Mouse (Mus musculus): ENCODE results near the gene Mknk1. TPM values are rescaled to one million over a fixed set of nuclear protein-coding genes. Genes with fewer than 3 reads are reported as not detected.

The Mknk1 gene
- total and polyA plus RNA-seq, 2 experiments from 2014 or later = 18.5 to 22.8 TPM

GRCm38 (mm10) chr4:115847377-115847776 is 8.4 kb downstream of the Mknk1 start:
- Histone ChIP-seq H3K9me3 (ENCODE audit: low read length) (no peaks in the 10 kb centered on the region), H3K36me3 (ENCODE audit: insufficient read depth, low read length) (peaks cover 5% of the 10 kb centered on the region; the same call in 1 of the 2 replicates), H3K27ac (ENCODE audit: low read depth, low read length) (no peak overlapping the region), H3K27me3 (ENCODE audit: insufficient read depth, low read length) (no peaks in the 10 kb centered on the region), H3K4me3 (ENCODE audit: low read depth, low read length) (no peak overlapping the region), H3K4me1 (ENCODE audit: insufficient read depth, low read length) (no peaks in the 10 kb centered on the region), H3K4me2 (ENCODE audit: low read depth, low read length, poor library complexity, severe bottlenecking) (no peak overlapping the region), H3K9ac (replicated peaks; ENCODE audit: low read length, poor library complexity, severe bottlenecking) (no peak overlapping the region)
- 43% methylated on average over 5 of the region's 5 CpGs for WGBS
- no peak for ATAC-seq (ENCODE audit: low FRiP score)
- no peak; the same call in 1 of the 2 replicates for TF ChIP-seq CTCF (IDR thresholded peaks at IDR 0.05)
- DNase-seq (ENCODE audit: low spot score) = no peak

DNA sequence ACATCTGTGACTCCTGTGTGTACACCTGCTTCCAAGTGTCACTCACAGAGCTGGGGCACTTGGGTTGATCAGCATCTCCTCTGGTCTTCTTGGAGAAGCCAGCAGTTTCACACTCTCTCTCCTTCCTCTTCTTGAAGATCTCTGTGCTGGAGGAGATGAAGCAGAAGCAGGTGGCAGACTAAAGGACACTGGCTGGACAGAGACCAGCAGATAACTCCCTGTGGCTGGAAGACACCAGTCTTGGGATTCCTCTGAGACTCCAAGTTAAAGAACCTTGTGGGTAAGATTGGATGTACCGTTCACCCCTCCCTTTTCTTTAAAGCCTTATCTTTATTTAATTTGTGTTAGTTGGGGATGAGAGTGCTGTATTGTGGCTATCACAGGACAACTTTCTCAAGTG is 9.1 kb downstream of the Mknk1 start:
- 100% methylated on average over 1 of the region's 1 CpGs for WGBS
- no peaks in the 10 kb centered on the region for H3K27me3 ChIP-seq (ENCODE audit: insufficient read depth, low read length)
- H3K4me3 ChIP-seq (ENCODE audit: low read depth, low read length) = no peak overlapping the region
- no peak overlapping the region for H3K9ac ChIP-seq (replicated peaks; ENCODE audit: low read length, poor library complexity, severe bottlenecking)
- TF ChIP-seq CTCF (IDR thresholded peaks at IDR 0.05) = no peak
- H3K27ac ChIP-seq (ENCODE audit: low read depth, low read length) = no peak overlapping the region
- no peaks in the 10 kb centered on the region for H3K9me3 ChIP-seq (ENCODE audit: low read length)
- no peak overlapping the region for H3K4me2 ChIP-seq (ENCODE audit: low read depth, low read length, poor library complexity, severe bottlenecking)
- DNase-seq (ENCODE audit: low spot score) (no peak), ATAC-seq (ENCODE audit: low FRiP score) (no peak)
- H3K4me1 ChIP-seq (ENCODE audit: insufficient read depth, low read length) = no peaks in the 10 kb centered on the region
- H3K36me3 ChIP-seq (ENCODE audit: insufficient read depth, low read length) = peaks cover 5% of the 10 kb centered on the region; the same call in 1 of the 2 replicates

DNA sequence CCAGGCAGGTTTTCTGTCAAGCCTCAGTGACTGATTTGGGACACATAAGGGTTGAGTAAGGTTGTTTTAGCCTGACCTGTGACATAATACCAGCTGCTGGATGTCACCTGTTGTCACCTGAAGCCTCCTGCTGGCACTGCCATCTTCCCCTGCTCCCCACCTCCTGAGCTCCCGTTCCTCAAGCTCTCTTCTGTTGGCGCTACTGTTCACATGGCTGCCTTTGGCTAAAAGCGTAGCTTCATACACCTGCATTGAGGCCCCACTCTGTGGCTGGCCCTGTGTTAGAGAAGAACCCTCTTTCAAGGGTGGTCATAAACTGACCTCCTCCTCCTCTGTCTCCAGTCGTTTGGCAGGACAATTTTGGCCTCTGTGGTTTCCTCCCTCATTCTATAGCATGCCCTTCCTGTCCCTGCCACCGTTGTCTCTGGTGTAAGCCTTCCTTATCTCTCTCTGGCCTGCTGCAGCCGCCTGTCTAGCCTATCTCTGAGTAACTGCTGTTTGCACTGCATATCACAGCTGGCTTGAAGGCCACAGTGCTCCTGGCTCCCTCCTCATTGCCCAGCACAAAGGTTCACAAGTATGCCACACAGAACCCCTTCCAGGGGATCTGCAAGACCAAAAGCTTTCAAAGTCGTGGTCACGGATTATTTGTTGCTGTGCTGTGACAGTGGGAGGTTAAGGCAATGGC is 10.1 kb downstream of the Mknk1 start:
- Histone ChIP-seq H3K9me3 (ENCODE audit: low read length) (no peaks in the 10 kb centered on the region), H3K27me3 (ENCODE audit: insufficient read depth, low read length) (no peaks in the 10 kb centered on the region), H3K4me2 (ENCODE audit: low read depth, low read length, poor library complexity, severe bottlenecking) (no peak overlapping the region), H3K27ac (ENCODE audit: low read depth, low read length) (no peak overlapping the region), H3K4me3 (ENCODE audit: low read depth, low read length) (no peak overlapping the region), H3K4me1 (ENCODE audit: insufficient read depth, low read length) (no peaks in the 10 kb centered on the region), H3K9ac (replicated peaks; ENCODE audit: low read length, poor library complexity, severe bottlenecking) (no peak overlapping the region), H3K36me3 (ENCODE audit: insufficient read depth, low read length) (peaks cover 5% of the 10 kb centered on the region; the same call in 1 of the 2 replicates)
- no peak for TF ChIP-seq CTCF (IDR thresholded peaks at IDR 0.05)
- ATAC-seq (ENCODE audit: low FRiP score) (no peak), DNase-seq (ENCODE audit: low spot score) (no peak)
- 68% methylated on average over 8 of the region's 8 CpGs for WGBS

- Histone ChIP-seq H3K9me3 (ENCODE audit: low read length) (no peaks in the 10 kb centered on the region), H3K36me3 (ENCODE audit: insufficient read depth, low read length) (peaks cover 5% of the 10 kb centered on the region; the same call in 1 of the 2 replicates), H3K9ac (replicated peaks; ENCODE audit: low read length, poor library complexity, severe bottlenecking) (no peak overlapping the region), H3K27ac (ENCODE audit: low read depth, low read length) (no peak overlapping the region), H3K4me1 (ENCODE audit: insufficient read depth, low read length) (no peaks in the 10 kb centered on the region), H3K4me3 (ENCODE audit: low read depth, low read length) (no peak overlapping the region), H3K27me3 (ENCODE audit: insufficient read depth, low read length) (no peaks in the 10 kb centered on the region), H3K4me2 (ENCODE audit: low read depth, low read length, poor library complexity, severe bottlenecking) (no peak overlapping the region)
- DNase-seq (ENCODE audit: low spot score) (no peak), ATAC-seq (ENCODE audit: low FRiP score) (no peak)
- TF ChIP-seq CTCF (IDR thresholded peaks at IDR 0.05) = no peak
- 77% methylated on average over 2 of the region's 2 CpGs for WGBS
Observed at GRCm38 (mm10) chr4:115850111-115850510, 11.1 kb downstream of the Mknk1 start.

DNA sequence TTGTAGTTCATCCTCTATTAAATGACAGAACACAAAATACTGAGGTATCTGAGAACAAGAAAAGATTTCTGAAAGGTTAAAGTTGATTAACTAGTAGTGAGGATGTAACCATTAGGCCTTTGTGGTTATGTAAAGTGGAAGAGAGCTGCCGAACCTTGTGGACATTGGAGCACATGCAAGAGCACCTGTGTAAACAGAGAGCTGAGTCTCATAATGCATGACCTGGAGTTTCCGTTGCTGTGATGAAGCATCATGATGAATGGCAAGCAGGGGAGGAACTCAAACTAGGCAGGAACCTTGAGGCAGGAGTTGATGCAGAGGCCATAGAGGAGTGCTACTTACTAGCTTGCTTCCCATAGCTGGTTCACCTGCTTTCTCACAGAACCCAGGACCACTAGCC is 11.6 kb downstream of the Mknk1 start:
- Histone ChIP-seq H3K27ac (ENCODE audit: low read depth, low read length) (no peak overlapping the region), H3K27me3 (ENCODE audit: insufficient read depth, low read length) (no peaks in the 10 kb centered on the region), H3K36me3 (ENCODE audit: insufficient read depth, low read length) (peaks cover 5% of the 10 kb centered on the region; the same call in 1 of the 2 replicates), H3K9me3 (ENCODE audit: low read length) (no peaks in the 10 kb centered on the region), H3K9ac (replicated peaks; ENCODE audit: low read length, poor library complexity, severe bottlenecking) (no peak overlapping the region), H3K4me2 (ENCODE audit: low read depth, low read length, poor library complexity, severe bottlenecking) (no peak overlapping the region), H3K4me1 (ENCODE audit: insufficient read depth, low read length) (peaks cover 1% of the 10 kb centered on the region; the same call in 1 of the 2 replicates), H3K4me3 (ENCODE audit: low read depth, low read length) (no peak overlapping the region)
- no peak for TF ChIP-seq CTCF (IDR thresholded peaks at IDR 0.05)
- DNase-seq (ENCODE audit: low spot score) (no peak), ATAC-seq (ENCODE audit: low FRiP score) (no peak)
- 73% methylated on average over 2 of the region's 2 CpGs for WGBS

- no peak for DNase-seq (ENCODE audit: low spot score)
- H3K9ac ChIP-seq (replicated peaks; ENCODE audit: low read length, poor library complexity, severe bottlenecking) = no peak overlapping the region
Observed at GRCm38 (mm10) chr4:115851569-115851968, 12.6 kb downstream of the Mknk1 start.

More at GRCm38 (mm10) chr4:115851569-115851968, 12.6 kb downstream of the Mknk1 start:
- Histone ChIP-seq H3K4me2 (ENCODE audit: low read depth, low read length, poor library complexity, severe bottlenecking) (no peak overlapping the region), H3K36me3 (ENCODE audit: insufficient read depth, low read length) (peaks cover 5% of the 10 kb centered on the region; the same call in 1 of the 2 replicates), H3K27ac (ENCODE audit: low read depth, low read length) (no peak overlapping the region), H3K27me3 (ENCODE audit: insufficient read depth, low read length) (no peaks in the 10 kb centered on the region), H3K4me3 (ENCODE audit: low read depth, low read length) (no peak overlapping the region), H3K4me1 (ENCODE audit: insufficient read depth, low read length) (peaks cover 5% of the 10 kb centered on the region; the same call in 1 of the 2 replicates), H3K9me3 (ENCODE audit: low read length) (no peaks in the 10 kb centered on the region)
- ATAC-seq (ENCODE audit: low FRiP score) = no peak
- TF ChIP-seq CTCF (IDR thresholded peaks at IDR 0.05) = no peak
- WGBS = 83% methylated on average over 6 of the region's 6 CpGs

All from midbrain, postnatal 0 days (tissue).